Mouse (Mus musculus): ENCODE data around the gene Ncdn. TPM values are rescaled to one million over a fixed set of nuclear protein-coding genes. Genes with fewer than 3 reads are reported as not detected.
A peak's percentile ranks its signal among the peaks of the same experiment; 100 is the strongest.

The Ncdn gene
- polyA plus RNA-seq, 1 experiment from 2014 or later = 8.8 TPM

GRCm38 (mm10) chr4:126751556-126752023, 1.6 kb downstream of the Ncdn start:
- ATAC-seq (ENCODE audit: low read depth) = no peak

DNA sequence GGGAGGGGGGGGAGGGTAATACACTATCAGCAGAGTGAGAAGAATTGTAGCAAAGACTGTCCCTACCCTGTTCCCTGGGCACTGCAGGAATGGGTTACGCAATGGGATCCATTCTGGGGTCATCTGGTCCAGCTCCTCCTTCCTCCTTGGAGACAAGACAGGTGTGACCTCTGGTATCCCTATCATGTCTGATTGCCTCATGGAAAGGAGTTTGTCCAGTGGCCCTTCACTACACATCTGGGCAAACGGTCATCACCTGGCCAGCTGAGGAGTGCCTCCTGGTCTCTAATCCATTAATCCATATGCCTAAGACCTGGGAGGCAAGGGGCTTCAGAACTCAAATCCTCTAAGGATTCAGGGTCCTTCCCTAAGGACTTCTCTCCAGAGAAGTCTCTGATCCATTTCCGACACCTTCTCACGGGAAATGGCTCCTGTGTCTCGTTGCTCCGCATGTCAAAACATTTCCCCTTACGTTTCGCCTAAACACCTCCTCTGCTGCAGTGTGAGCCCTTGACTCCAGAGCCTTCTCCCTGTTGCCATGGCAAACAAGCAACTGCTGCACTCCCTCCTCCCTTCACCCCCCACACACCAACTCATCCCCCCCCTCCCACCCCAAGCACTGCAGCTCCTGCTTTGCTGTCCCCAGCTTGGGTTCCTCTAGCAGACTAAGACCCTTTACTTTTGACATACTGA, 2.2 kb downstream of the Ncdn start:
- Histone ChIP-seq H3K9ac (no peak overlapping the region), H3K9me3 (replicated peaks) (no peaks in the 10 kb centered on the region), H3K4me1 (replicated peaks) (peaks cover 44% of the 10 kb centered on the region), H3K4me3 (replicated peaks) (no peak overlapping the region), H3K27ac (no peak overlapping the region), H3K27me3 (no peaks in the 10 kb centered on the region), H3K4me2 (no peak overlapping the region), H3K36me3 (peaks cover 41% of the 10 kb centered on the region)
- ATAC-seq (ENCODE audit: low read depth) = no peak
- no peak for DNase-seq
- 90% methylated on average over 8 of the region's 8 CpGs for WGBS (ENCODE audit: insufficient replicate concordance)

More at GRCm38 (mm10) chr4:126751556-126752023, 1.6 kb downstream of the Ncdn start:
- Histone ChIP-seq H3K36me3 (peaks cover 35% of the 10 kb centered on the region), H3K4me2 (peak overlapping the region; percentile 98), H3K27me3 (no peaks in the 10 kb centered on the region), H3K9ac (no peak overlapping the region), H3K27ac (no peak overlapping the region), H3K9me3 (replicated peaks) (no peaks in the 10 kb centered on the region), H3K4me1 (replicated peaks) (peaks cover 44% of the 10 kb centered on the region), H3K4me3 (replicated peaks) (peak overlapping the region; percentile 80)
- 75% methylated on average over 10 of the region's 10 CpGs for WGBS (ENCODE audit: insufficient replicate concordance)
- DNase-seq = no peak

DNA sequence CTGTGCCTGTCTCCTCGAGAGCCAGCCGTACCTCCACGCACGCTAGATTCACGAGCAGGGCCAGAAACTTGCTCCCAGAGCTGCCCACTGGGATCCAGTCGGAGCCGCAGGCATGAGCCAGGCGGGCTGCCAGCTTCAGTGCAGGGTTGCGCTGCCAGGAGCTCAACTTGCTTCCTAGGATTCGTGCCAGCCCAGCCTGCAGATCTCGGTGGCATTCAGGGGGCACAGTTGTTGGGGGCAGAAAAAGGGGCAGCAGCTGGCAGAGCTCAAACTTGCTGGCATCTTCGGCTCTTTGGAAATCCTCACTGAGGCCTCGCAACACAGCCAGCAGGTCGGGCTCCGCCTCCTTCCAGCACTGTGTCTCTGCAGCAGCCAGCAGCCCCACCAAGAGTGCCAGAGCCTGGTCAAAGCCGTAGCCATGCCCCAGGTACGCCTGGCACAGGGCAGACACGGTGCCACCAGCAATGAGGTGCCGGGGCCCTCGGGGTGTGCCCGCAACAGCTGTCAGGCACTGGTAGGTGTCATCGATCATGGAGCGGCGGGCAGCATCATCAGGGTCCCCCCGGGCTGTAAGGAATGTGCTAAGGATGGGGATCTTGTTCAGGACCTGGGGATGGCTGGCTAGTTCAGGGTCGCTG, 3.1 kb downstream of the Ncdn start:
- H3K27me3 ChIP-seq = no peaks in the 10 kb centered on the region
- 87% methylated on average over 26 of the region's 26 CpGs for WGBS (ENCODE audit: insufficient replicate concordance)
- no peak for ATAC-seq (ENCODE audit: low read depth)

DNA sequence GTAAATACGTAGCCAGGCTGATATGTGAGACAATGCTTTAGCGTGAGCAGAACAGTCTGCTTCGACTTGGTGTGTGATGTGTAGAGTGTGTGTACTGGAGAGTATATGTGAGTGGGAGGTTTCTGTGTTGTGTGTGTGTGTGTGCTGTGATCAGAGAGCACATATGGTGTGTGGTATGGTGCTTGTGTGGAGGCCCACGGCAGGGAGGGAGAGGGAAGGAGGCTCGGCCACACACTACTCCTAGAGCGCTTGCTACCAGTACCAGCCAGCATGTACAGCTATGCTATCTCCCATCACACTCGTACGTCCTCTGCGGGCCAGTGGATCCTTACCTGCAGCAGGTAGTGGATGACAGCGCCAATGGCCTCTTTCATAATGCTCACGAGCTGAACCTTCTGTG, 3.7 kb downstream of the Ncdn start:
- DNase-seq (no peak), ATAC-seq (ENCODE audit: low read depth) (no peak)
- H3K9ac ChIP-seq = 0 out of 2 replicates have a peak overlapping the region, but pooled peaks have one; percentile 1
- no peaks in the 10 kb centered on the region for H3K27me3 ChIP-seq
- WGBS (ENCODE audit: insufficient replicate concordance) = 87% methylated on average over 11 of the region's 11 CpGs
- no peak overlapping the region for H3K4me3 ChIP-seq (replicated peaks)
- peaks cover 36% of the 10 kb centered on the region for H3K4me1 ChIP-seq (replicated peaks)
- no peak overlapping the region for H3K27ac ChIP-seq
- H3K4me2 ChIP-seq = no peak overlapping the region
- peaks cover 56% of the 10 kb centered on the region for H3K36me3 ChIP-seq
- H3K9me3 ChIP-seq (replicated peaks) = no peaks in the 10 kb centered on the region

More for the DNA sequence above, 3.1 kb downstream of the Ncdn start:
- Histone ChIP-seq H3K4me1 (replicated peaks) (peaks cover 42% of the 10 kb centered on the region), H3K9ac (0 out of 2 replicates have a peak overlapping the region, but pooled peaks have one; percentile 1), H3K36me3 (peaks cover 49% of the 10 kb centered on the region), H3K9me3 (replicated peaks) (no peaks in the 10 kb centered on the region), H3K4me3 (replicated peaks) (no peak overlapping the region), H3K27ac (no peak overlapping the region), H3K4me2 (no peak overlapping the region)
- DNase-seq = no peak

DNA sequence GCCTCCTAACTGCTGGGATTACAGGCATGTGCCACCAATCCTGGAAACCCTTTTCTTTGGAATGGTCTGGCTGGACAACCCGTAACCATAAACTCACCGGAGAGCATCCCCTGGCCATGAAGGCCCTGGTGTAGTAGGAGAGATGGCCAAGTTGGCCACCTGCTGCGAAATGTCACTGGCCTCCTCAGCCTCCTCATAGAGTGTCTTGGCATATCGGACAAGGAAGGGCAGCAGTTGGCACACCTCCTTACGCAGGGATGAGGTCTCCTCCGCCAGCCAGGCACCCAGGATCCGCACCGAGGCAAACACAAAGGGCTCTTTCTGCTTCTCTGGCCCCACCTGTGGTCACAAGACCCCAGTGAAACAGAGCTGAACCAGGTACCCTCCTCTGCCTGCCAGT, 4.9 kb downstream of the Ncdn start:
- no peak for DNase-seq

GRCm38 (mm10) chr4:126746194-126746840, 6.9 kb downstream of the Ncdn start:
- peaks cover 15% of the 10 kb centered on the region for H3K4me1 ChIP-seq (replicated peaks)
- H3K36me3 ChIP-seq = peaks cover 61% of the 10 kb centered on the region
- DNase-seq = no peak
- no peaks in the 10 kb centered on the region for H3K9me3 ChIP-seq (replicated peaks)
- WGBS (ENCODE audit: insufficient replicate concordance) = 80% methylated on average over 10 of the region's 10 CpGs
- H3K27me3 ChIP-seq = no peaks in the 10 kb centered on the region
- H3K4me2 ChIP-seq = no peak overlapping the region
- no peak overlapping the region for H3K9ac ChIP-seq
- no peak for ATAC-seq (ENCODE audit: low read depth)
- H3K27ac ChIP-seq = no peak overlapping the region
- no peak overlapping the region for H3K4me3 ChIP-seq (replicated peaks)

More for the DNA sequence above, 4.9 kb downstream of the Ncdn start:
- no peak overlapping the region for H3K4me3 ChIP-seq (replicated peaks)
- H3K9me3 ChIP-seq (replicated peaks) = no peaks in the 10 kb centered on the region
- H3K36me3 ChIP-seq = peaks cover 61% of the 10 kb centered on the region
- no peak overlapping the region for H3K9ac ChIP-seq
- ATAC-seq (ENCODE audit: low read depth) = no peak
- WGBS (ENCODE audit: insufficient replicate concordance) = 95% methylated on average over 8 of the region's 8 CpGs
- H3K4me1 ChIP-seq (replicated peaks) = peaks cover 30% of the 10 kb centered on the region
- H3K27ac ChIP-seq = no peak overlapping the region
- no peaks in the 10 kb centered on the region for H3K27me3 ChIP-seq
- H3K4me2 ChIP-seq = no peak overlapping the region

- no peaks in the 10 kb centered on the region for H3K27me3 ChIP-seq
- H3K36me3 ChIP-seq = peaks cover 61% of the 10 kb centered on the region
- H3K4me1 ChIP-seq (replicated peaks) = peaks cover 19% of the 10 kb centered on the region
- no peak overlapping the region for H3K4me2 ChIP-seq
- DNase-seq (peak; percentile 39), ATAC-seq (ENCODE audit: low read depth) (no peak)
- no peaks in the 10 kb centered on the region for H3K9me3 ChIP-seq (replicated peaks)
- no peak overlapping the region for H3K4me3 ChIP-seq (replicated peaks)
- no peak overlapping the region for H3K27ac ChIP-seq
- WGBS (ENCODE audit: insufficient replicate concordance) = 42% methylated on average over 13 of the region's 13 CpGs
- H3K9ac ChIP-seq = no peak overlapping the region
These were observed 7.6 kb downstream of the Ncdn start for GRCm38 (mm10) chr4:126745506-126746193.

DNA sequence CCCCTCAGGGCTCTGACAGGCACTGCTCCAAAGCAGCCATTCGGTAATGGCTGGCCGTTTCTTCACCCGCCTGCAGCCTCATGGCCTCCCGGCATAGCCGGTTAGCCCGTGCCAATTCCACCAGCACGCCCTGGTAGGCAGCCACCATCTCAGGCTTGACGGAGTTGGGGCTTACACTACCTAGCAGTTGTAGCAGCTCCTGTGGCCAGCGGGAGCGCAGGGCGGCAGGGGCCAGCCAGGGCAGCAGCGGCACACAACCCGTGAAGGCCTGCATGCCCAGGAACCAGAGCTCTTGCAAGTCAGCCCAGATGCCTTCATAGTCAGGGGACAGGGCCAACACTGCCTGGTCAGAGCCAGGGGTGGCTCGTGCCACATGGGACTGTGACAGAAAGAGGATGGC, 8.4 kb downstream of the Ncdn start:
- Histone ChIP-seq H3K4me2 (no peak overlapping the region), H3K9ac (no peak overlapping the region), H3K36me3 (peaks cover 54% of the 10 kb centered on the region), H3K4me1 (replicated peaks) (peaks cover 13% of the 10 kb centered on the region), H3K9me3 (replicated peaks) (no peaks in the 10 kb centered on the region), H3K27me3 (peaks cover 3% of the 10 kb centered on the region), H3K4me3 (replicated peaks) (no peak overlapping the region), H3K27ac (no peak overlapping the region)
- WGBS (ENCODE audit: insufficient replicate concordance) = 88% methylated on average over 14 of the region's 14 CpGs
- DNase-seq (no peak), ATAC-seq (ENCODE audit: low read depth) (no peak)

- Histone ChIP-seq H3K27ac (no peak overlapping the region), H3K4me1 (replicated peaks) (peaks cover 11% of the 10 kb centered on the region; the same call in 1 of the 2 replicates), H3K9me3 (replicated peaks) (no peaks in the 10 kb centered on the region), H3K4me3 (replicated peaks) (no peak overlapping the region), H3K4me2 (no peak overlapping the region), H3K9ac (no peak overlapping the region), H3K36me3 (peaks cover 44% of the 10 kb centered on the region), H3K27me3 (peaks cover 14% of the 10 kb centered on the region)
- DNase-seq (no peak), ATAC-seq (ENCODE audit: low read depth) (no peak)
- WGBS (ENCODE audit: insufficient replicate concordance) = 30% methylated on average over 11 of the region's 11 CpGs
These were observed 9.5 kb downstream of the Ncdn start for GRCm38 (mm10) chr4:126743713-126744112.

DNA sequence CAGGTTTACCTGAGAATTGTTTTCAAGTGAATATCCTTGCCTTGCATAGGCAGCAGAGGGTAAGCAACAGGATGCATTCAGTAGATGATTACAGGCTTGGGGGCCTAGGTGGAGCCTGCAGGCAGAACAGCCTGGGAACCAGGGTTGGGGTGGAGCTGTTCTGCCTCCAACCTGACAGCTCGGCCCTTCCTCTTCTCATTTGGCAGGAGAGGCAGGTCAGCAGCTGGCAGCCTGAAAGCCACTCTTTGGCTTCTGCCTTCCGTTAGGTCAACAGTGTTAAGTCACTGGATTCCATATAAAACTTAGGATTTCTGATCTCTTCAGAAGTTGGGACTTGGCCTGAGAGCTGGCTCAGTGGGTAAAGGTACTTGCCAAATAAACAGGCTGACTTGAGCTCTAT, 10.3 kb downstream of the Ncdn start:
- H3K4me2 ChIP-seq = no peak overlapping the region
- no peak overlapping the region for H3K27ac ChIP-seq
- WGBS (ENCODE audit: insufficient replicate concordance) = 41% methylated on average over 2 of the region's 2 CpGs
- H3K9ac ChIP-seq = no peak overlapping the region
- H3K4me1 ChIP-seq (replicated peaks) = peaks cover 8% of the 10 kb centered on the region; the same call in 1 of the 2 replicates
- H3K4me3 ChIP-seq (replicated peaks) = no peak overlapping the region
- ATAC-seq (ENCODE audit: low read depth) = no peak
- H3K9me3 ChIP-seq (replicated peaks) = no peaks in the 10 kb centered on the region
- peaks cover 21% of the 10 kb centered on the region for H3K27me3 ChIP-seq
- peaks cover 36% of the 10 kb centered on the region for H3K36me3 ChIP-seq
- no peak for DNase-seq

GRCm38 (mm10) chr4:126741448-126741847, 11.8 kb downstream of the Ncdn start:
- Histone ChIP-seq H3K9ac (no peak overlapping the region), H3K27me3 (peaks cover 37% of the 10 kb centered on the region), H3K27ac (no peak overlapping the region), H3K4me2 (peak overlapping the region; percentile 26), H3K4me3 (replicated peaks) (no peak overlapping the region), H3K36me3 (peaks cover 24% of the 10 kb centered on the region), H3K9me3 (replicated peaks) (no peaks in the 10 kb centered on the region), H3K4me1 (replicated peaks) (0 out of 2 replicates have a peak, but pooled peaks cover 4% of the 10 kb centered on the region)
- 7% methylated on average over 12 of the region's 12 CpGs for WGBS (ENCODE audit: insufficient replicate concordance)
- DNase-seq (peak; percentile 57), ATAC-seq (ENCODE audit: low read depth) (peak; percentile 37; the same call in 1 of the 2 replicates)

Data from liver, embryonic 13.5 days (tissue).